Mouse (Mus musculus) olfactory bulb, adult 2 months (tissue): Measurements from ENCODE around the gene Ndufs7. TPM values are rescaled to one million over a fixed set of nuclear protein-coding genes. Genes with fewer than 3 reads are reported as not detected.

Experiments used
- H3K27ac ChIP-seq: fragments of 200-500 bp; 2 replicates; pipeline ENCODE4 v1.5.1; 2012; ENCODE audit warnings: low read depth, low read length; ENCODE audit not compliant: insufficient read depth
- H3K4me1 ChIP-seq: fragments of 200-500 bp; 2 replicates; pipeline ENCODE4 v1.6.1; 2012; ENCODE audit warnings: low read length; ENCODE audit not compliant: control insufficient read depth, insufficient read depth
- H3K4me3 ChIP-seq: fragments of 200-500 bp; 2 replicates; pipeline ENCODE4 v1.5.1; 2012; ENCODE audit warnings: mild to moderate bottlenecking, low read depth, low read length, moderate library complexity; ENCODE audit not compliant: insufficient read depth
- CTCF ChIP-seq: fragments of 200-500 bp; IDR thresholded peaks from 2 replicates; pipeline ENCODE4 v1.5.1; 2012; ENCODE audit warnings: low read depth, mild to moderate bottlenecking, low read length, moderate library complexity; ENCODE audit not compliant: insufficient read depth
- POLR2A ChIP-seq: fragments of 200-500 bp; IDR thresholded peaks from 2 replicates; pipeline ENCODE4 v1.6.1; 2012; ENCODE audit warnings: mild to moderate bottlenecking, low read depth, low read length, moderate library complexity; ENCODE audit not compliant: insufficient read depth
- WGBS: fragments of 180-500 bp; shearing (Covaris S2); methylation state at CpG from one replicate; pipeline ENCODE4 v1.1.7; 2018; 5-methylcytosine and 5-hydroxymethylcytosine counted together
- polyA plus RNA-seq: library from polyadenylated mRNA; stranded (reverse); fragments of >200 nt; gene quantifications from 2 replicates; pipeline ENCODE4 v1.2.4, GENCODE M21; 2012; ENCODE audit warnings: low replicate concordance; ENCODE audit not compliant: missing spikeins, insufficient read depth, insufficient read length

Gene Ndufs7
- polyA plus RNA-seq, 1 experiment = not detected

GRCm38 (mm10) chr10:80295618-80296425 lies 46.9 kb downstream of the Ndufs7 start, which contains the start of gene Apc2:
Gene Apc2 (plus strand): TSS chr10:80295977.
- 1% methylated on average over 26 of the region's 26 CpGs for WGBS
- Histone ChIP-seq H3K4me3 (peak within 1 kb of the TSS; percentile 77), H3K4me1 (peaks cover 56% of the 10 kb centered on the region), H3K27ac (peak within 1 kb of the TSS; percentile 80)
- TF ChIP-seq CTCF = peak; percentile 73
- TF ChIP-seq POLR2A = peak; percentile 33; the same call in 1 of the 2 replicates

GRCm38 (mm10) chr10:80296824-80297223 lies 47.9 kb downstream of the Ndufs7 start:
- TF ChIP-seq POLR2A (no peak), CTCF (no peak)
- 78% methylated on average over 5 of the region's 5 CpGs for WGBS
- peaks cover 64% of the 10 kb centered on the region for H3K4me1 ChIP-seq
- peak overlapping the region; percentile 77 for H3K4me3 ChIP-seq
- peak overlapping the region; percentile 32 for H3K27ac ChIP-seq

GRCm38 (mm10) chr10:80297526-80298133 lies 48.7 kb downstream of the Ndufs7 start:
- 45% methylated on average over 8 of the region's 8 CpGs for WGBS
- Histone ChIP-seq H3K4me1 (peaks cover 70% of the 10 kb centered on the region), H3K4me3 (no peak overlapping the region), H3K27ac (no peak overlapping the region)
- TF ChIP-seq CTCF (no peak), POLR2A (no peak)

- TF ChIP-seq POLR2A (peak; percentile 93), CTCF (no peak)
- 2% methylated on average over 26 of the region's 26 CpGs for WGBS
- H3K27ac ChIP-seq = peak overlapping the region; percentile 94
- peak overlapping the region; percentile 89 for H3K4me3 ChIP-seq
- peaks cover 61% of the 10 kb centered on the region for H3K4me1 ChIP-seq
These were observed 49.8 kb downstream of the Ndufs7 start for GRCm38 (mm10) chr10:80298571-80299281.

- Histone ChIP-seq H3K4me3 (peak overlapping the region; percentile 89), H3K4me1 (peaks cover 58% of the 10 kb centered on the region), H3K27ac (peak overlapping the region; percentile 94)
- 8% methylated on average over 15 of the region's 15 CpGs for WGBS
- TF ChIP-seq POLR2A (no peak), CTCF (no peak)
These were observed 50.4 kb downstream of the Ndufs7 start for GRCm38 (mm10) chr10:80299301-80299700.

- no peak for TF ChIP-seq CTCF
- TF ChIP-seq POLR2A = no peak
- H3K27ac ChIP-seq = peak overlapping the region; percentile 94
- H3K4me3 ChIP-seq = peak overlapping the region; percentile 89
- WGBS = 30% methylated on average over 10 of the region's 10 CpGs
- H3K4me1 ChIP-seq = peaks cover 58% of the 10 kb centered on the region
These were observed 50.9 kb downstream of the Ndufs7 start for GRCm38 (mm10) chr10:80299824-80300223.

GRCm38 (mm10) chr10:80300672-80301181 lies 51.8 kb downstream of the Ndufs7 start:
- 18% methylated on average over 11 of the region's 11 CpGs for WGBS
- TF ChIP-seq CTCF = no peak
- TF ChIP-seq POLR2A = no peak
- Histone ChIP-seq H3K4me1 (peaks cover 55% of the 10 kb centered on the region), H3K4me3 (peak overlapping the region; percentile 42), H3K27ac (peak overlapping the region; percentile 39; the same call in 1 of the 2 replicates)

GRCm38 (mm10) chr10:80301256-80302081 lies 52.5 kb downstream of the Ndufs7 start:
- Histone ChIP-seq H3K27ac (peak overlapping the region; percentile 58), H3K4me1 (peaks cover 49% of the 10 kb centered on the region), H3K4me3 (peak overlapping the region; percentile 42)
- 59% methylated on average over 10 of the region's 10 CpGs for WGBS
- TF ChIP-seq POLR2A = no peak
- no peak for TF ChIP-seq CTCF
